Mouse (Mus musculus): ENCODE data around the gene Rpl13a. TPM values are rescaled to one million over a fixed set of nuclear protein-coding genes. Genes with fewer than 3 reads are reported as not detected.

Rpl13a gene
- polyA plus RNA-seq, 1 experiment from 2014 or later, result 1,616 TPM

DNA sequence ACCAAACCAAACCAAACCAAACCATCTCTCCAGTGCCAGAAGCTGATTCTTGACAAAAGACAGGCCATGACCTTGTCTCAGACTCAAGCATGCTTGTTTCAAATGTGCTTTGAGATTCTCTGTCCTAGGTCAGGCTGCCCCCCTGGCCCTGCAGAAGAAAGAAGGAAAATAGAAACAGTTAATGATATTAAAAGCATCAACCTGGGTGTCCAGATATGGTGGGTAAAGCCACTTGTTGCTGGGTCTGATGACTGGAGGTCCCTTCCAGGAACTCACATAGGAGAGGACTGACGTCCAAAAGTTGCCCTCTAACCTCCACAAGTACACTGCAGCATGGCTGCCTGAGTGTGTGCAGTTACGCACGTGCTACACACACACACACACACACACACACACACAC is 32.3 kb upstream of the Rpl13a start:
- 89% methylated on average over 3 of the region's 3 CpGs for WGBS
- H3K4me2 ChIP-seq (replicated peaks; ENCODE audit: low read depth), result no peak overlapping the region
- no peak for TF ChIP-seq CTCF (IDR thresholded peaks at IDR 0.05; ENCODE audit: low read depth)
- no peak overlapping the region for H3K27ac ChIP-seq (ENCODE audit: low read depth, low read length)
- peaks cover 35% of the 10 kb centered on the region for H3K27me3 ChIP-seq (replicated peaks; ENCODE audit: control insufficient read depth, insufficient read depth, low read length)
- H3K4me1 ChIP-seq (replicated peaks; ENCODE audit: control insufficient read depth, insufficient read depth, low read length), result peaks cover 5% of the 10 kb centered on the region; the same call in 1 of the 2 replicates
- no peak overlapping the region for H3K4me3 ChIP-seq (ENCODE audit: low read depth, low read length)
- ATAC-seq, result no peak
- no peak overlapping the region for H3K9ac ChIP-seq (ENCODE audit: low read depth, low read length)
- peaks cover 34% of the 10 kb centered on the region for H3K36me3 ChIP-seq (ENCODE audit: control insufficient read depth, insufficient read depth)
- no peaks in the 10 kb centered on the region for H3K9me3 ChIP-seq (ENCODE audit: control insufficient read depth)

DNA sequence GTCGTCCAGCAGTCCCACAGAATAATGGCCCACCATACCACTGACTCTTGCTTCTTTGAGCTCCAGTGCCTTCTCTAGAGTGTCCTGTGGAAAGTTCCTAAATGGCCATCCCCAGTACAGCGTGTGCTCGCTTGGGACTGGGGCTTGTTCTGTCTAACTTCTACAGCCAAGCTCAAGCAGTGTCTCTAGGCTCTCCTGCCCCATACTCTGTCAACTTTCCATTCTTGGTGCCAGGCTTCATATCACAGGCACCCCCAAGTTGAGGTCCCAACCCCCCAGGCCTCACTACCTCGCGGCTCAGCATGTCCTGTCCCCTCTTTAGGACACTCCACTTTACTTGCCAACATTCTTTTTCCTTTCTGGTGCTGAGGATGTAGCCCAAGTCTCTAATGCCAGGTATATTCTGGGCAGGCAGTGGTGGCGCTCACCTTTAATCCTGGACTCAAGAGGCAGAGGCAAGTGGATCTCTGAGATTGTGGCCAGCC is 31.8 kb upstream of the Rpl13a start:
- TF ChIP-seq CTCF (IDR thresholded peaks at IDR 0.05; ENCODE audit: low read depth), result no peak
- no peak overlapping the region for H3K27ac ChIP-seq (ENCODE audit: low read depth, low read length)
- H3K4me2 ChIP-seq (replicated peaks; ENCODE audit: low read depth), result no peak overlapping the region
- H3K27me3 ChIP-seq (replicated peaks; ENCODE audit: control insufficient read depth, insufficient read depth, low read length), result peaks cover 30% of the 10 kb centered on the region
- no peaks in the 10 kb centered on the region for H3K9me3 ChIP-seq (ENCODE audit: control insufficient read depth)
- no peak overlapping the region for H3K4me3 ChIP-seq (ENCODE audit: low read depth, low read length)
- no peak for ATAC-seq
- H3K4me1 ChIP-seq (replicated peaks; ENCODE audit: control insufficient read depth, insufficient read depth, low read length), result peaks cover 5% of the 10 kb centered on the region; the same call in 1 of the 2 replicates
- no peak overlapping the region for H3K9ac ChIP-seq (ENCODE audit: low read depth, low read length)
- peaks cover 34% of the 10 kb centered on the region for H3K36me3 ChIP-seq (ENCODE audit: control insufficient read depth, insufficient read depth)
- 89% methylated on average over 6 of the region's 6 CpGs for WGBS

DNA sequence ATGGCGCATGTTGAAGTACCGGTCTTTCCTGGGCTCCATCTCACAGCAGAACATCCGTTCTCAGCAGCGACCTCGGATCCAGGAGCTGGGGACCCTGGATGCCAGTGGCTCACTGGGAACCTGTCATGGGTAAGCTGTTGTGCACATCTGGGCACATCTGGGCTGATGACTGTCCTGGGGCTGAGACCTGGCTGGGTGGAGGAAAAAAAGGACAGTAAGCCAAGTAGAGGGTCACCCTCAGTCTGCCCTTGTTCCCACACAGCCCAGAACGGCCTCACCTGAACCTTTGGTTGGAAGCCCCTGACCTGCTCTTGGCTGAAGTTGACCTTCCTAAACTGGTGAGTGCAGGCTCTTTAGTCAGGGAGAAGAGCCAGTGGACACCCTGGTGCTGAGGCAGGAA is 30.4 kb upstream of the Rpl13a start:
- peaks cover 7% of the 10 kb centered on the region; the same call in 1 of the 2 replicates for H3K4me1 ChIP-seq (replicated peaks; ENCODE audit: control insufficient read depth, insufficient read depth, low read length)
- H3K27ac ChIP-seq (ENCODE audit: low read depth, low read length), result no peak overlapping the region
- no peak for TF ChIP-seq CTCF (IDR thresholded peaks at IDR 0.05; ENCODE audit: low read depth)
- H3K27me3 ChIP-seq (replicated peaks; ENCODE audit: control insufficient read depth, insufficient read depth, low read length), result peaks cover 16% of the 10 kb centered on the region
- H3K36me3 ChIP-seq (ENCODE audit: control insufficient read depth, insufficient read depth), result peaks cover 34% of the 10 kb centered on the region
- no peak for ATAC-seq
- 90% methylated on average over 6 of the region's 6 CpGs for WGBS
- no peaks in the 10 kb centered on the region for H3K9me3 ChIP-seq (ENCODE audit: control insufficient read depth)
- no peak overlapping the region for H3K9ac ChIP-seq (ENCODE audit: low read depth, low read length)
- no peak overlapping the region for H3K4me2 ChIP-seq (replicated peaks; ENCODE audit: low read depth)
- H3K4me3 ChIP-seq (ENCODE audit: low read depth, low read length), result no peak overlapping the region

DNA sequence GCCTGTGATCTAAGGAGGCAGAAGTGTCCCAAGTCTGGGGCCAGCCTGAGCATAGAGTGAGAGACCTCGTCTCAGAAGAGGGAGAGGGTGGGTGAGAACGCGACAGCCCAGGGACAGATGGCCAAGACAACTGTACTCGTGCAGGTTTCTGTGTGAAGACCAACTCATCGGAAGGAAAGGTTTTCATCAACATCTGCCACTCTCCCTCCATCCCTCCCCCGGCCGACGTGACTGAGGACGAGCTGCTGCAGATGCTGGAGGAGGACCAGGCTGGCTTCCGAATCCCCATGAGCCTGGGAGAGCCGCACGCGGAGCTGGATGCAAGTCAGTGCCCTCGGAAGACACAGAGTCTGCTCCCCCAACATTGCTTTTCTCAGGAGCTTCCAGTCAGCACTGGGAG is 28.9 kb upstream of the Rpl13a start:
- TF ChIP-seq CTCF (IDR thresholded peaks at IDR 0.05; ENCODE audit: low read depth), result no peak
- H3K4me3 ChIP-seq (ENCODE audit: low read depth, low read length), result no peak overlapping the region
- no peak overlapping the region for H3K27ac ChIP-seq (ENCODE audit: low read depth, low read length)
- H3K36me3 ChIP-seq (ENCODE audit: control insufficient read depth, insufficient read depth), result peaks cover 34% of the 10 kb centered on the region
- H3K4me1 ChIP-seq (replicated peaks; ENCODE audit: control insufficient read depth, insufficient read depth, low read length), result peaks cover 7% of the 10 kb centered on the region; the same call in 1 of the 2 replicates
- H3K9me3 ChIP-seq (ENCODE audit: control insufficient read depth), result no peaks in the 10 kb centered on the region
- H3K4me2 ChIP-seq (replicated peaks; ENCODE audit: low read depth), result no peak overlapping the region
- peaks cover 1% of the 10 kb centered on the region; the same call in 1 of the 2 replicates for H3K27me3 ChIP-seq (replicated peaks; ENCODE audit: control insufficient read depth, insufficient read depth, low read length)
- WGBS, result 88% methylated on average over 14 of the region's 14 CpGs
- H3K9ac ChIP-seq (ENCODE audit: low read depth, low read length), result no peak overlapping the region
- no peak for ATAC-seq

DNA sequence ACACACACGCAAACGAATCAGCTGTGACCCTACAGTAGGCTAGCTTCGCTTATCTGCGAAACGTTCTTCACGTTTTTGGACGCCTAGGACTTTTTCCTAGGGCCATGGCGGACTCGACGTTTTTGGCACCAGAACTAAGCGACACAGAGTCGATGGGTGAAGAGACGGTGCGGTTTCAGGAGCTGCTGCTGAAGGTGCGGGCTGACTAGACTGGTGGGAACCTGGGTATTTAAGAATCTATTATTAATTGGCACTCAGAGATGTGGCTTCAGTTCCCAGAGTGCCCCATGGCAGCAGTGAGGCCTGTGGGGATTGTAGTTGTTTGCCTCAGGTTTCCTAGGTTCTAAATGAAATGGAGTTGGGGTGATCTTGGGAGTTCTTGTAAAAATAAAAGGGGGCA is 27.6 kb upstream of the Rpl13a start:
- Histone ChIP-seq H3K36me3 (ENCODE audit: control insufficient read depth, insufficient read depth) (peaks cover 34% of the 10 kb centered on the region), H3K4me3 (ENCODE audit: low read depth, low read length) (no peak overlapping the region), H3K9ac (ENCODE audit: low read depth, low read length) (no peak overlapping the region), H3K9me3 (ENCODE audit: control insufficient read depth) (no peaks in the 10 kb centered on the region), H3K27me3 (replicated peaks; ENCODE audit: control insufficient read depth, insufficient read depth, low read length) (no peaks in the 10 kb centered on the region), H3K4me1 (replicated peaks; ENCODE audit: control insufficient read depth, insufficient read depth, low read length) (0 out of 2 replicates have a peak, but pooled peaks cover 2% of the 10 kb centered on the region), H3K4me2 (replicated peaks; ENCODE audit: low read depth) (no peak overlapping the region), H3K27ac (ENCODE audit: low read depth, low read length) (no peak overlapping the region)
- TF ChIP-seq CTCF (IDR thresholded peaks at IDR 0.05; ENCODE audit: low read depth), result no peak
- WGBS, result 93% methylated on average over 15 of the region's 15 CpGs
- ATAC-seq, result no peak

DNA sequence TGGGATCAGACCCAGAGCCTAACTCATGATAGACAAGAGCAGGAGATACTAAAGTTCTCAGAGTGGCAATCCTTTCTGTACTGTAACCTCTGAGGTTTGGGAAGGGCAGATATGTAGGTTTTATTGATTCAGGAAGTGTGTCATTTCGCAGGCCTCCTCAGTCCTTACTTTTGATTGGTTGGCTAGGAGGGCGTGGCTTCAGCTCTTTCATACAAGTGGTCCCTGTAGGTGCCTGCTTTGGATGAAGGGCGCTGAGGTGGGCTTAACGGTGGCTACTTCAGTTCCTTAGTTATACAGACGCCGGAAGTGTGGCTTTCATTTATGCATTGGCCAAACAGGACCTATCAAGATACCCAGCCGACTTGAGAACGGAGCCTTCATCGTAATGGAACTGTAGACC is 27.0 kb upstream of the Rpl13a start:
- Histone ChIP-seq H3K4me3 (ENCODE audit: low read depth, low read length) (no peak overlapping the region), H3K9ac (ENCODE audit: low read depth, low read length) (no peak overlapping the region), H3K27me3 (replicated peaks; ENCODE audit: control insufficient read depth, insufficient read depth, low read length) (no peaks in the 10 kb centered on the region), H3K4me1 (replicated peaks; ENCODE audit: control insufficient read depth, insufficient read depth, low read length) (peaks cover 6% of the 10 kb centered on the region; the same call in 1 of the 2 replicates), H3K9me3 (ENCODE audit: control insufficient read depth) (no peaks in the 10 kb centered on the region), H3K4me2 (replicated peaks; ENCODE audit: low read depth) (no peak overlapping the region), H3K27ac (ENCODE audit: low read depth, low read length) (no peak overlapping the region), H3K36me3 (ENCODE audit: control insufficient read depth, insufficient read depth) (peaks cover 34% of the 10 kb centered on the region)
- TF ChIP-seq CTCF (IDR thresholded peaks at IDR 0.05; ENCODE audit: low read depth), result no peak
- WGBS, result 84% methylated on average over 9 of the region's 9 CpGs
- no peak for ATAC-seq
